ENCODE assay signal across 15 mouse cellular contexts in the genomic region with DNA sequence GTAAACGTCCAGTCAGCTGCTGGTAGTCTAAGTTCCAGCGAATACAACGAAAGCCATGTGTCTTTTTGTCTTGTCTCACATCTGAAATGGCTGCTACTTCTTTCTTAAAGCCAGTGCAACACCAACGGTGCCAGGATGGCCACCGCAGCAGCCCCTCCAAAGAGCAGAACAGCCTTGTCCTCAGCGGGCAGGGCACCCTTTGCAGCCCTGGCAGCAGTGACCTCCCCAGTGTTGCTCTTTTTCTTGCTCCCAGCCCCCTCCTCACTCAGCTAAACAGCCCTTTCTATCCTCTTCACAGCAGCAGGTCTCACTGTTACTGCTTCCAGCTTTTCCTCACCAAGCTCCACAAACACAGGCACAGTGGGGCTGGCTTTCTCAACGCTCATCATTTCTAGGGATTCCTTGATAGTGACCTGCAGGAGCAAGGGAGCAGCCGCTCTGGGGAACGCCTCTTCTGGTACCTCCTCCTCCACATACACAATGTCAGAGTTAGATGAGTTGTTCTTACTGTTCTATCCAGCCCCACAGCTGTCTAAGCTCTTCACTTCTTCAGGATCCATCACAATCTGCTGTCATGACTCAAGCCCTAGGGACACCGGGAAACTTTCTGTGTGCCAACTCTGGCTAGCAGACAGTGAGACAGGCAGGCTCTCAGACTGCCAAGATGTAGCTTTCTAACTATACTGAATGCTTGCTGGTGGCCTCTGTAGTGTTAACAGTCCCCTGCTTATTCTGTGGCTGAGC. TPM values are rescaled to one million over a fixed set of nuclear protein-coding genes. Genes with fewer than 3 reads are reported as not detected.
A peak's percentile ranks its signal among the peaks of the same experiment; 100 is the strongest.
DNase-seq lines count a peak whose midpoint lies in the region; ATAC-seq and TF ChIP-seq lines count a peak whose summit lies in the region.
"Had no signal": no experiment of that assay in that cellular context is flagged by ENCODE, and none has a peak within 500 bp of the region (broad histone marks: within the 10 kb centered on the region; RNA-seq: fewer than 3 reads in every experiment).

No protein-coding gene starts in this region.

- ATAC-seq in kidney, embryonic 16.5 days (ENCODE audit: low FRiP score, low TSS enrichment), result peak; percentile 71
- ATAC-seq in forebrain, embryonic 12.5 days (ENCODE audit: low FRiP score), result peak; percentile 11; the same call in 1 of the 2 replicates
- peak; percentile 64 for ATAC-seq in neural tube, embryonic 14.5 days (ENCODE audit: low read depth)
- no peak for ATAC-seq in liver, postnatal 0 days
- ATAC-seq in midbrain, embryonic 13.5 days, result no peak

- TF ChIP-seq EP300 in liver, postnatal 0 days (IDR thresholded peaks at IDR 0.05; ENCODE audit: low read depth), result no peak

- no peak overlapping the region; the same call in 1 of the 2 replicates for H3K4me2 ChIP-seq in kidney, embryonic 16.5 days (replicated peaks; ENCODE audit: low read depth, low read length)
- H3K4me2 ChIP-seq in forebrain, embryonic 12.5 days, result no peak overlapping the region
- 0 out of 2 replicates have a peak overlapping the region, but pooled peaks have one; percentile 14 for H3K4me2 ChIP-seq in neural tube, embryonic 14.5 days (ENCODE audit: low read depth, low read length)
- H3K4me2 ChIP-seq in liver, postnatal 0 days (ENCODE audit: low read depth, low read length), result no peak overlapping the region
- H3K4me2 ChIP-seq in midbrain, embryonic 13.5 days (replicated peaks), result no peak overlapping the region
- H3K4me2 ChIP-seq: lung, embryonic 14.5 days had no signal

- DNase-seq in cerebellum, postnatal 14 days, result peak; percentile 24 to 28
- DNase-seq in cerebellum, adult 9-10 months, result no peak
- no peak for DNase-seq in kidney, postnatal 10 days
- no peak for DNase-seq in liver, postnatal 0 days
- DNase-seq: adrenal gland, postnatal 10 days; cerebellum, adult 8-10 months; heart, adult 2 months; kidney, adult 8-10 months; lung, embryonic 14.5 days; thymus, postnatal 4 days had no signal

- H3K4me3 ChIP-seq in kidney, embryonic 16.5 days (ENCODE audit: low read length), result no peak overlapping the region
- no peak overlapping the region for H3K4me3 ChIP-seq in forebrain, embryonic 12.5 days (replicated peaks)
- no peak overlapping the region for H3K4me3 ChIP-seq in neural tube, embryonic 14.5 days (ENCODE audit: low read depth, low read length)
- H3K4me3 ChIP-seq in liver, postnatal 0 days (ENCODE audit: low read depth, low read length), result no peak overlapping the region
- H3K4me3 ChIP-seq in midbrain, embryonic 13.5 days (replicated peaks), result no peak overlapping the region
- H3K4me3 ChIP-seq: heart, adult 2 months; midbrain, embryonic 10.5 days had no signal

- WGBS in kidney, embryonic 16.5 days, result 41% methylated on average over 10 of the region's 10 CpGs
- WGBS in forebrain, embryonic 12.5 days, result 68% methylated on average over 10 of the region's 10 CpGs
- whole genome bisulfite sequencing in neural tube, embryonic 14.5 days, result 44% methylated on average over 10 of the region's 10 CpGs
- WGBS in liver, postnatal 0 days (ENCODE audit: insufficient replicate concordance), result 67% methylated on average over 10 of the region's 10 CpGs
- 83% methylated on average over 10 of the region's 10 CpGs for WGBS in midbrain, embryonic 13.5 days

- no peak overlapping the region for H3K9ac ChIP-seq in kidney, embryonic 16.5 days (replicated peaks; ENCODE audit: low read length)
- H3K9ac ChIP-seq in forebrain, embryonic 12.5 days, result no peak overlapping the region
- H3K9ac ChIP-seq in neural tube, embryonic 14.5 days (replicated peaks; ENCODE audit: low read depth, low read length), result no peak overlapping the region
- H3K9ac ChIP-seq in liver, postnatal 0 days (replicated peaks), result no peak overlapping the region
- no peak overlapping the region for H3K9ac ChIP-seq in midbrain, embryonic 13.5 days (replicated peaks)
- H3K9ac ChIP-seq: lung, embryonic 14.5 days had no signal

- peak overlapping the region; percentile 61 for H3K27ac ChIP-seq in kidney, embryonic 16.5 days (ENCODE audit: low read length)
- H3K27ac ChIP-seq in forebrain, embryonic 12.5 days, result no peak overlapping the region
- peak overlapping the region; percentile 12; the same call in 1 of the 2 replicates for H3K27ac ChIP-seq in neural tube, embryonic 14.5 days (ENCODE audit: low read depth, low read length)
- no peak overlapping the region for H3K27ac ChIP-seq in liver, postnatal 0 days (ENCODE audit: low read depth)
- no peak overlapping the region for H3K27ac ChIP-seq in midbrain, embryonic 13.5 days
- H3K27ac ChIP-seq: heart, adult 2 months; midbrain, embryonic 10.5 days had no signal

- H3K9me3 ChIP-seq in kidney, embryonic 16.5 days (ENCODE audit: low read length), result no peaks in the 10 kb centered on the region
- no peaks in the 10 kb centered on the region for H3K9me3 ChIP-seq in forebrain, embryonic 12.5 days
- H3K9me3 ChIP-seq in neural tube, embryonic 14.5 days (ENCODE audit: control insufficient read depth, low read length), result no peaks in the 10 kb centered on the region
- no peaks in the 10 kb centered on the region for H3K9me3 ChIP-seq in liver, postnatal 0 days (ENCODE audit: low read length)
- no peaks in the 10 kb centered on the region for H3K9me3 ChIP-seq in midbrain, embryonic 13.5 days
- H3K9me3 ChIP-seq: midbrain, embryonic 10.5 days had no signal

- no peaks in the 10 kb centered on the region for H3K27me3 ChIP-seq in kidney, embryonic 16.5 days (ENCODE audit: insufficient read depth, low read length)
- 0 out of 2 replicates have a peak, but pooled peaks cover 5% of the 10 kb centered on the region for H3K27me3 ChIP-seq in forebrain, embryonic 12.5 days
- H3K27me3 ChIP-seq in neural tube, embryonic 14.5 days (ENCODE audit: control insufficient read depth, insufficient read depth, low read length), result no peaks in the 10 kb centered on the region
- H3K27me3 ChIP-seq in liver, postnatal 0 days (ENCODE audit: insufficient read depth, low read length), result no peaks in the 10 kb centered on the region
- no peaks in the 10 kb centered on the region for H3K27me3 ChIP-seq in midbrain, embryonic 13.5 days

- H3K4me1 ChIP-seq in kidney, embryonic 16.5 days (ENCODE audit: insufficient read depth, low read length), result peaks cover 16% of the 10 kb centered on the region
- peaks cover 12% of the 10 kb centered on the region; the same call in 1 of the 2 replicates for H3K4me1 ChIP-seq in forebrain, embryonic 12.5 days
- peaks cover 13% of the 10 kb centered on the region for H3K4me1 ChIP-seq in neural tube, embryonic 14.5 days (ENCODE audit: control insufficient read depth, insufficient read depth, low read length)
- no peaks in the 10 kb centered on the region for H3K4me1 ChIP-seq in liver, postnatal 0 days (ENCODE audit: insufficient read depth)
- no peaks in the 10 kb centered on the region for H3K4me1 ChIP-seq in midbrain, embryonic 13.5 days (replicated peaks)
- H3K4me1 ChIP-seq: midbrain, embryonic 10.5 days had no signal

- H3K36me3 ChIP-seq in kidney, embryonic 16.5 days (ENCODE audit: insufficient read depth, low read length), result 0 out of 2 replicates have a peak, but pooled peaks cover 3% of the 10 kb centered on the region
- no peaks in the 10 kb centered on the region for H3K36me3 ChIP-seq in forebrain, embryonic 12.5 days (replicated peaks)
- H3K36me3 ChIP-seq in neural tube, embryonic 14.5 days (ENCODE audit: control insufficient read depth, insufficient read depth, low read length), result no peaks in the 10 kb centered on the region
- H3K36me3 ChIP-seq in liver, postnatal 0 days (replicated peaks; ENCODE audit: insufficient read depth, low read length), result no peaks in the 10 kb centered on the region
- no peaks in the 10 kb centered on the region for H3K36me3 ChIP-seq in midbrain, embryonic 13.5 days
- H3K36me3 ChIP-seq: midbrain, embryonic 10.5 days had no signal

- no peak for TF ChIP-seq CTCF in liver, postnatal 0 days (IDR thresholded peaks at IDR 0.05; ENCODE audit: low read depth)

RNA-seq across cellular contexts. Expression of a gene that starts 8.9 kb away (rescaled TPM):
- polyA plus RNA-seq in kidney, embryonic 16.5 days (2015; fragmentation: Nextera tagmentation; extraction: Ambion mirVana), result 7.1 and 8.6 TPM in 2 replicates
- 3.1 and 3.2 TPM in 2 replicates for polyA plus RNA-seq in forebrain, embryonic 12.5 days (2016; fragmentation: Nextera tagmentation; extraction: Ambion mirVana)
- polyA plus RNA-seq in neural tube, embryonic 14.5 days (2014; fragmentation: Nextera tagmentation; extraction: Ambion mirVana), result 7.0 and 9.4 TPM in 2 replicates
- polyA plus RNA-seq in liver, postnatal 0 days (2015; fragmentation: Nextera tagmentation; extraction: Ambion mirVana), result 0.60 and 0.70 TPM in 2 replicates
- polyA plus RNA-seq in midbrain, embryonic 13.5 days (2015; fragmentation: Nextera tagmentation; extraction: Ambion mirVana), result 4.2 and 6.2 TPM in 2 replicates

RNA-seq across cellular contexts. Expression of a gene that starts 17.8 kb away (rescaled TPM):
- polyA plus RNA-seq in kidney, embryonic 16.5 days (2015; fragmentation: Nextera tagmentation; extraction: Ambion mirVana), result 93.4 and 207 TPM in 2 replicates
- polyA plus RNA-seq in forebrain, embryonic 12.5 days (2016; fragmentation: Nextera tagmentation; extraction: Ambion mirVana), result 87.6 and 99.5 TPM in 2 replicates
- 72.0 and 81.0 TPM in 2 replicates for polyA plus RNA-seq in neural tube, embryonic 14.5 days (2014; fragmentation: Nextera tagmentation; extraction: Ambion mirVana)
- polyA plus RNA-seq in liver, postnatal 0 days (2015; fragmentation: Nextera tagmentation; extraction: Ambion mirVana), result 121 and 125 TPM in 2 replicates
- polyA plus RNA-seq in midbrain, embryonic 13.5 days (2015; fragmentation: Nextera tagmentation; extraction: Ambion mirVana), result 97.5 and 136 TPM in 2 replicates

RNA-seq across cellular contexts. Expression of a gene that starts 17.9 kb away (rescaled TPM):
- not detected in 2 replicates for polyA plus RNA-seq in kidney, embryonic 16.5 days (2015; fragmentation: Nextera tagmentation; extraction: Ambion mirVana)
- polyA plus RNA-seq in forebrain, embryonic 12.5 days (2016; fragmentation: Nextera tagmentation; extraction: Ambion mirVana), result not detected in 2 replicates
- not detected in 2 replicates for polyA plus RNA-seq in neural tube, embryonic 14.5 days (2014; fragmentation: Nextera tagmentation; extraction: Ambion mirVana)
- not detected in 2 replicates for polyA plus RNA-seq in liver, postnatal 0 days (2015; fragmentation: Nextera tagmentation; extraction: Ambion mirVana)
- not detected in 2 replicates for polyA plus RNA-seq in midbrain, embryonic 13.5 days (2015; fragmentation: Nextera tagmentation; extraction: Ambion mirVana)
- polyA plus RNA-seq: lung, embryonic 14.5 days; midbrain, embryonic 10.5 days had no signal

RNA-seq across cellular contexts. Expression of a gene that starts 31.6 kb away (rescaled TPM):
- polyA plus RNA-seq in kidney, embryonic 16.5 days (2015; fragmentation: Nextera tagmentation; extraction: Ambion mirVana), result 45.2 and 58.1 TPM in 2 replicates
- 60.2 and 67.6 TPM in 2 replicates for polyA plus RNA-seq in forebrain, embryonic 12.5 days (2016; fragmentation: Nextera tagmentation; extraction: Ambion mirVana)
- polyA plus RNA-seq in neural tube, embryonic 14.5 days (2014; fragmentation: Nextera tagmentation; extraction: Ambion mirVana), result 47.4 and 52.5 TPM in 2 replicates
- 14.3 and 14.8 TPM in 2 replicates for polyA plus RNA-seq in liver, postnatal 0 days (2015; fragmentation: Nextera tagmentation; extraction: Ambion mirVana)
- 47.3 and 51.6 TPM in 2 replicates for polyA plus RNA-seq in midbrain, embryonic 13.5 days (2015; fragmentation: Nextera tagmentation; extraction: Ambion mirVana)

RNA-seq across cellular contexts. Expression of a gene that starts 31.6 kb away (rescaled TPM):
- polyA plus RNA-seq in kidney, embryonic 16.5 days (2015; fragmentation: Nextera tagmentation; extraction: Ambion mirVana), result 383 and 417 TPM in 2 replicates
- 231 and 233 TPM in 2 replicates for polyA plus RNA-seq in forebrain, embryonic 12.5 days (2016; fragmentation: Nextera tagmentation; extraction: Ambion mirVana)
- polyA plus RNA-seq in neural tube, embryonic 14.5 days (2014; fragmentation: Nextera tagmentation; extraction: Ambion mirVana), result 199 and 210 TPM in 2 replicates
- polyA plus RNA-seq in liver, postnatal 0 days (2015; fragmentation: Nextera tagmentation; extraction: Ambion mirVana), result 139 and 154 TPM in 2 replicates
- 219 and 222 TPM in 2 replicates for polyA plus RNA-seq in midbrain, embryonic 13.5 days (2015; fragmentation: Nextera tagmentation; extraction: Ambion mirVana)

Comparison
In these comparisons a context has a peak if more than half of its experiments do, and no peak if none do; other contexts are left out.
1. DNase-seq: peak in cerebellum, postnatal 14 days (2 of 2); none in cerebellum, adult 9-10 months (single experiment), kidney, postnatal 10 days (single experiment) and liver, postnatal 0 days (single experiment).
2. ATAC-seq: peak in kidney, embryonic 16.5 days (single experiment), forebrain, embryonic 12.5 days (single experiment) and neural tube, embryonic 14.5 days (single experiment); none in liver, postnatal 0 days (single experiment) and midbrain, embryonic 13.5 days (single experiment).
3. H3K27ac ChIP-seq: peak in kidney, embryonic 16.5 days (single experiment) and neural tube, embryonic 14.5 days (single experiment); none in forebrain, embryonic 12.5 days (single experiment), liver, postnatal 0 days (single experiment) and midbrain, embryonic 13.5 days (single experiment).